Mouse (Mus musculus) gastrocnemius, postnatal 4 days (tissue): ENCODE data around the gene Dst. TPM values are rescaled to one million over a fixed set of nuclear protein-coding genes. Genes with fewer than 3 reads are reported as not detected.

Source experiments
- DNase-seq, 2 experiments: peaks; one replicate each; pipeline ENCODE4 v3.0.0; 2021 to 2022; ENCODE audit warnings: low spot score in 2 of 2, mixed read lengths in 2 of 2
- total RNA-seq, 2 experiments: library from RNA; stranded (reverse); gene quantifications; 2 replicates each; pipeline ENCODE4 v1.2.3; 2021

Dst gene
- total RNA-seq, 2 experiments from 2014 or later, result 181 to 191 TPM

GRCm38 (mm10) chr1:34124376-34124775 is 216.4 kb downstream of the Dst start:
- DNase-seq, result no peak

- DNase-seq, result no peak
These were observed 217.1 kb downstream of the Dst start for GRCm38 (mm10) chr1:34125148-34125547.

GRCm38 (mm10) chr1:34127714-34128474 is 219.9 kb downstream of the Dst start:
- DNase-seq, result no peak

- no peak for DNase-seq
These were observed 220.8 kb downstream of the Dst start for GRCm38 (mm10) chr1:34128796-34129195.

GRCm38 (mm10) chr1:34129691-34130090 is 221.7 kb downstream of the Dst start:
- no peak for DNase-seq

GRCm38 (mm10) chr1:34130804-34131203 is 222.8 kb downstream of the Dst start:
- no peak for DNase-seq

GRCm38 (mm10) chr1:34132875-34133274 is 224.8 kb downstream of the Dst start:
- DNase-seq, result no peak

GRCm38 (mm10) chr1:34135535-34135934 is 227.5 kb downstream of the Dst start:
- no peak for DNase-seq

- DNase-seq, result peak in 1 of 2 experiments; percentile 19
These were observed 231.3 kb downstream of the Dst start for GRCm38 (mm10) chr1:34139191-34139853.

- DNase-seq, result no peak
These were observed 231.9 kb downstream of the Dst start for GRCm38 (mm10) chr1:34139871-34140471.

- no peak for DNase-seq
These were observed 232.7 kb downstream of the Dst start for GRCm38 (mm10) chr1:34140686-34141085.

GRCm38 (mm10) chr1:34142951-34143580 is 235.0 kb downstream of the Dst start:
- DNase-seq, result no peak

GRCm38 (mm10) chr1:34144826-34145225 is 236.8 kb downstream of the Dst start:
- DNase-seq, result no peak

GRCm38 (mm10) chr1:34148039-34148438 is 240.0 kb downstream of the Dst start:
- DNase-seq, result no peak

- DNase-seq, result peak in 1 of 2 experiments; percentile 19
These were observed 242.5 kb downstream of the Dst start for GRCm38 (mm10) chr1:34150416-34151093.

- no peak for DNase-seq
These were observed 244.7 kb downstream of the Dst start for GRCm38 (mm10) chr1:34152683-34153082.

GRCm38 (mm10) chr1:34156058-34156457 is 248.0 kb downstream of the Dst start:
- no peak for DNase-seq

- DNase-seq, result no peak
These were observed 249.7 kb downstream of the Dst start for GRCm38 (mm10) chr1:34157702-34158101.

- DNase-seq, result no peak
These were observed 250.8 kb downstream of the Dst start for GRCm38 (mm10) chr1:34158822-34159221.

GRCm38 (mm10) chr1:34159898-34160297 is 251.9 kb downstream of the Dst start:
- DNase-seq, result no peak

GRCm38 (mm10) chr1:34164616-34165295 is 256.7 kb downstream of the Dst start:
- DNase-seq, result peak; percentile 62 to 83
